Mouse (Mus musculus): ENCODE results near the gene Ndufa5. TPM values are rescaled to one million over a fixed set of nuclear protein-coding genes. Genes with fewer than 3 reads are reported as not detected.

Ndufa5 gene
- polyA plus RNA-seq, 1 experiment from 2014 or later: 483 TPM

DNA sequence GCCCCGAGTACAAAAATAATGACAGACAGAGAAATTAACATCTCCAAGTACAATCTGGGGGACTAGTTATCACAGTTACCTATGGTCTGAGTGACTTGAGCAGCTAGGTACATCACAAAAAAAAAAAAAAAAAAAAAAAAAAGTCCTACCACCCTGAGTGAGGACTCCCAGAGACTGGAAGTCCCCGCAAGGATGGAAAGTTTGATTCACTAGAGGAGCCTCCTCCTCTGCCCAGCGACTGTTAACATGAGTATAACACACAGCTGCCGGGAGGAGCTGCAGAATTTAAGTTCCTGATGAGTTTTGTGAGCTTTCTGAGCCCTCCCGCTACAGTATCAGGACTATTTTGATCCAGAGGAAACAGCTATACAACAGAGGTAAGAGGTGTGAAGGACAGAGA lies 41.3 kb downstream of the Ndufa5 start:
- Histone ChIP-seq H3K9me3 (ENCODE audit: control insufficient read depth, low read length) (no peaks in the 10 kb centered on the region), H3K36me3 (replicated peaks; ENCODE audit: control insufficient read depth, insufficient read depth) (no peaks in the 10 kb centered on the region), H3K9ac (no peak overlapping the region), H3K27ac (no peak overlapping the region), H3K4me1 (replicated peaks; ENCODE audit: control insufficient read depth, insufficient read depth, low read length) (no peaks in the 10 kb centered on the region), H3K27me3 (ENCODE audit: control insufficient read depth, insufficient read depth, low read length) (no peaks in the 10 kb centered on the region), H3K4me3 (replicated peaks; ENCODE audit: low read length) (no peak overlapping the region), H3K4me2 (replicated peaks) (no peak overlapping the region)
- ATAC-seq (ENCODE audit: low FRiP score) (no peak), DNase-seq (ENCODE audit: low spot score) (peak; percentile 10)
- WGBS: 79% methylated on average over 5 of the region's 5 CpGs

DNA sequence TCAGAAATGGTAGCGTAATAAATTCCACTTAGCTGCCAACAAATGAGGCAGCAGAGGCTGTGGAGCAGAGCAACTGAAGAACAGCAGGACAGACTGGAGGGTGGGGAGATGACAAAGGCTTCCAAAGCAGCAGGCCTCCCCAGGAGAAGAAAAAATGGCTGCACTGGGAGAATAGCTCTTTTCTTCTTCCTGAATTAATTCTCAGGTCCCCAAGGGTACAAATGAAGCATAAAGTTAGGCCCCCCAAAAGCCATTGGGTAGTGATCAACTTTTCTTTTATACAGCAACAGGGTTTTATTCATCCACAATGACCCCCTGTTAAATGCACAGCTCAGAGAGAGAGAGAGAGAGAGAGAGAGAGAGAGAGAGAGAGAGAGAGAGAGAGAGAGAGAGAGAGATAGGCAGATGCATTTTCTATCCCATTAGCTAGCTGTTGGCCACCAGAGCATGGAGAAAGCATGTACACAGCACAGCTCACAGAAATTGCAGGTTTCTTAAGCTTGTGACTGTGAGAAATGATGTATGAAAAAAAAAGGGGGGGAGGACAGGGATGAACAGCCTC lies 57.2 kb downstream of the Ndufa5 start:
- Histone ChIP-seq H3K9me3 (ENCODE audit: control insufficient read depth, low read length) (no peaks in the 10 kb centered on the region), H3K4me2 (replicated peaks) (no peak overlapping the region), H3K27me3 (ENCODE audit: control insufficient read depth, insufficient read depth, low read length) (no peaks in the 10 kb centered on the region), H3K4me1 (replicated peaks; ENCODE audit: control insufficient read depth, insufficient read depth, low read length) (no peaks in the 10 kb centered on the region), H3K4me3 (replicated peaks; ENCODE audit: low read length) (no peak overlapping the region), H3K27ac (no peak overlapping the region), H3K9ac (no peak overlapping the region), H3K36me3 (replicated peaks; ENCODE audit: control insufficient read depth, insufficient read depth) (no peaks in the 10 kb centered on the region)
- WGBS: 29% methylated on average over 1 of the region's 1 CpGs
- DNase-seq (ENCODE audit: low spot score) (no peak), ATAC-seq (ENCODE audit: low FRiP score) (peak; percentile 71)

DNA sequence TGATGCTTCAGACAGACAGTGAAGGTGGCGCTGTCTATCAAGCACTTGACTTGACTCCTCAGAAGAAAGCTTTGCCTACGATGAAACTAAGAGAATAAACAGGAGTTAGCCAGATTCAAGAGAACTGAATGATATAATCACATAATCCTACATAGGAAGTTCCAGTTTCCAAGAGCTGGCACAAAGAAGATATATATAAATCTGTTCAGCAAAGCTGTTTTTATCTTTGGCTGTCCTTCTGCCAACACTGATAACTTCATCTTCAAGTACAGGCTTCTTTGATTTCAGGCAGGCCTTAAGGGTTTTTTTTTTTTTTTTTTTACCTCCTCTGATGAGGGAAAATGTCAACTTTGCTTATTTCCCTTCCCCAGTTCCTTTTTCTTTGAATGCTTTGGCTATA lies 57.7 kb downstream of the Ndufa5 start:
- Histone ChIP-seq H3K9me3 (ENCODE audit: control insufficient read depth, low read length) (no peaks in the 10 kb centered on the region), H3K4me1 (replicated peaks; ENCODE audit: control insufficient read depth, insufficient read depth, low read length) (no peaks in the 10 kb centered on the region), H3K4me2 (replicated peaks) (no peak overlapping the region), H3K36me3 (replicated peaks; ENCODE audit: control insufficient read depth, insufficient read depth) (no peaks in the 10 kb centered on the region), H3K27ac (no peak overlapping the region), H3K9ac (no peak overlapping the region), H3K4me3 (replicated peaks; ENCODE audit: low read length) (no peak overlapping the region), H3K27me3 (ENCODE audit: control insufficient read depth, insufficient read depth, low read length) (no peaks in the 10 kb centered on the region)
- 69% methylated on average over 2 of the region's 2 CpGs for WGBS
- ATAC-seq (ENCODE audit: low FRiP score) (no peak), DNase-seq (ENCODE audit: low spot score) (no peak)

Other genes starting within 250 kb of the Ndufa5 start
- gene Iqub, start 12.9 kb downstream of the Ndufa5 start, polyA plus RNA-seq (2014; fragmentation: Nextera tagmentation; extraction: Ambion mirVana): 3.3 and 4.4 TPM in 2 replicates
- gene Asb15, start 131 bp upstream of the Ndufa5 start, polyA plus RNA-seq (2014; fragmentation: Nextera tagmentation; extraction: Ambion mirVana): 0.12 TPM in 1 of 2 replicates, not detected in the other
- gene Lmod2, start 69.7 kb upstream of the Ndufa5 start, polyA plus RNA-seq (2014; fragmentation: Nextera tagmentation; extraction: Ambion mirVana): not detected in 2 replicates
- 47.0 and 48.4 TPM in 2 replicates for gene Wasl, start 137.0 kb upstream of the Ndufa5 start, polyA plus RNA-seq (2014; fragmentation: Nextera tagmentation; extraction: Ambion mirVana)
- gene Hyal6, start 205.2 kb upstream of the Ndufa5 start, polyA plus RNA-seq (2014; fragmentation: Nextera tagmentation; extraction: Ambion mirVana): not detected in 2 replicates
- not detected in 2 replicates for gene Hyal4, start 220.3 kb upstream of the Ndufa5 start, polyA plus RNA-seq (2014; fragmentation: Nextera tagmentation; extraction: Ambion mirVana)